Comparison of ENCODE assay signal across 11 mouse cellular contexts in genomic region chr2:32990167-32990832, GRCm38 (mm10). TPM values are rescaled to one million over a fixed set of nuclear protein-coding genes. Genes with fewer than 3 reads are reported as not detected.
DNase-seq lines count a peak whose midpoint lies in the region; ATAC-seq and TF ChIP-seq lines count a peak whose summit lies in the region.
"Had no signal": no experiment of that assay in that cellular context is flagged by ENCODE, and none has a peak within 500 bp of the region (broad histone marks: within the 10 kb centered on the region; RNA-seq: fewer than 3 reads in every experiment).

No protein-coding gene starts in this region.

- 55% methylated on average over 13 of the region's 13 CpGs for WGBS in heart, postnatal 0 days
- WGBS in thymus, adult 2 months = 80% methylated on average over 13 of the region's 13 CpGs
- 52% methylated on average over 13 of the region's 13 CpGs for WGBS in heart, embryonic 10.5 days

- no peaks in the 10 kb centered on the region for H3K36me3 ChIP-seq in heart, postnatal 0 days (replicated peaks; ENCODE audit: control insufficient read depth, insufficient read depth, low read length)
- H3K36me3 ChIP-seq in thymus, adult 2 months (ENCODE audit: control insufficient read depth, insufficient read depth, low read length) = no peaks in the 10 kb centered on the region
- H3K36me3 ChIP-seq in heart, embryonic 10.5 days = no peaks in the 10 kb centered on the region
- H3K36me3 ChIP-seq: embryonic facial prominence, embryonic 12.5 days had no signal

- no peaks in the 10 kb centered on the region for H3K4me1 ChIP-seq in heart, postnatal 0 days (ENCODE audit: control insufficient read depth, insufficient read depth)
- H3K4me1 ChIP-seq in thymus, adult 2 months (replicated peaks; ENCODE audit: control insufficient read depth, insufficient read depth, low read length) = no peaks in the 10 kb centered on the region
- H3K4me1 ChIP-seq in heart, embryonic 10.5 days = 0 out of 2 replicates have a peak, but pooled peaks cover 3% of the 10 kb centered on the region
- H3K4me1 ChIP-seq: embryonic facial prominence, embryonic 12.5 days; hindbrain, embryonic 15.5 days had no signal

- TF ChIP-seq POLR2A in thymus, adult 2 months (IDR thresholded peaks at IDR 0.05; ENCODE audit: control insufficient read depth, extremely low read depth, insufficient read depth, low read length, poor library complexity) = no peak

- no peak overlapping the region for H3K9ac ChIP-seq in heart, postnatal 0 days (replicated peaks; ENCODE audit: low read depth, low read length)
- H3K9ac ChIP-seq: embryonic facial prominence, embryonic 12.5 days; hindbrain, embryonic 15.5 days had no signal

- H3K4me3 ChIP-seq in heart, postnatal 0 days (ENCODE audit: low read depth, low read length) = no peak overlapping the region
- H3K4me3 ChIP-seq in thymus, adult 2 months (ENCODE audit: control insufficient read depth, insufficient read depth, low read length) = no peak overlapping the region
- no peak overlapping the region for H3K4me3 ChIP-seq in heart, embryonic 10.5 days
- H3K4me3 ChIP-seq: embryonic facial prominence, embryonic 12.5 days; hindbrain, embryonic 15.5 days had no signal

- intact Hi-C loops in gastrocnemius, postnatal 36 days (cut with DNase I) = no loop called here

- H3K4me2 ChIP-seq in heart, postnatal 0 days (ENCODE audit: low read depth, low read length) = no peak overlapping the region
- H3K4me2 ChIP-seq: embryonic facial prominence, embryonic 12.5 days; hindbrain, embryonic 15.5 days had no signal

- no peak for ATAC-seq in heart, postnatal 0 days (ENCODE audit: insufficient read depth, low read depth)
- ATAC-seq: activated CD4-positive, CD25-positive, alpha-beta regulatory T cell, adult 4 months had no signal

- peak; percentile 57 for TF ChIP-seq CTCF in heart, postnatal 0 days (IDR thresholded peaks at IDR 0.05; ENCODE audit: low read depth)
- no peak for TF ChIP-seq CTCF in thymus, adult 2 months (IDR thresholded peaks at IDR 0.05; ENCODE audit: borderline replicate concordance, control insufficient read depth, extremely low read depth, insufficient read depth, low read length, poor library complexity)

- no peak overlapping the region for H3K27ac ChIP-seq in heart, postnatal 0 days (ENCODE audit: low read depth)
- no peak overlapping the region for H3K27ac ChIP-seq in thymus, adult 2 months (ENCODE audit: control insufficient read depth, insufficient read depth, low read length)
- no peak overlapping the region for H3K27ac ChIP-seq in heart, embryonic 10.5 days
- H3K27ac ChIP-seq: embryonic facial prominence, embryonic 12.5 days; hindbrain, embryonic 15.5 days had no signal

- no peak for DNase-seq in heart, postnatal 0 days (ENCODE audit: low spot score)
- no peak for DNase-seq in heart, adult 11 months
- DNase-seq in thymus, postnatal 14 days = peak; percentile 46
- no peak for DNase-seq in thymus, adult 2 months
- DNase-seq in adipocyte (ENCODE audit: low spot score) = peak; percentile 42
- no peak for DNase-seq in ovary, postnatal 14 days (ENCODE audit: low spot score)
- DNase-seq in heart, embryonic 10.5 days (ENCODE audit: low spot score) = no peak
- no peak for DNase-seq in gastrocnemius, postnatal 36 days

- no peaks in the 10 kb centered on the region for H3K9me3 ChIP-seq in heart, postnatal 0 days (replicated peaks; ENCODE audit: control insufficient read depth, low read length)
- H3K9me3 ChIP-seq in heart, embryonic 10.5 days = no peaks in the 10 kb centered on the region
- H3K9me3 ChIP-seq: embryonic facial prominence, embryonic 12.5 days; hindbrain, embryonic 15.5 days had no signal

- no peak for TF ChIP-seq EP300 in heart, postnatal 0 days (IDR thresholded peaks at IDR 0.05; ENCODE audit: low read depth)

- no peaks in the 10 kb centered on the region for H3K27me3 ChIP-seq in heart, postnatal 0 days (ENCODE audit: control insufficient read depth, insufficient read depth, low read length)
- H3K27me3 ChIP-seq in thymus, adult 2 months (ENCODE audit: control insufficient read depth, insufficient read depth, low read length) = no peaks in the 10 kb centered on the region
- H3K27me3 ChIP-seq in heart, embryonic 10.5 days (ENCODE audit: insufficient read depth, poor library complexity, severe bottlenecking) = no peaks in the 10 kb centered on the region
- H3K27me3 ChIP-seq: embryonic facial prominence, embryonic 12.5 days; hindbrain, embryonic 15.5 days had no signal

RNA-seq across cellular contexts. Expression of gene Slc2a8, which starts 8.4 kb away (rescaled TPM):
- 42.1 and 46.2 TPM in 2 replicates for total RNA-seq in heart, postnatal 0 days (2014; rRNA removed; ENCODE audit: low replicate concordance)
- polyA plus RNA-seq in heart, postnatal 0 days (2015; fragmentation: Nextera tagmentation; extraction: Ambion mirVana) = 24.7 and 27.9 TPM in 2 replicates
- polyA plus RNA-seq in thymus, adult 2 months (2012; rRNA removed) = 29.8 and 32.6 TPM in 2 replicates
- polyA plus RNA-seq in heart, embryonic 10.5 days (2016; fragmentation: Nextera tagmentation; extraction: Ambion mirVana) = 20.8 and 23.4 TPM in 2 replicates
- 1 to 10 TPM; 9.1 to 10.0 TPM for total RNA-seq in gastrocnemius, postnatal 36 days (2021)

RNA-seq across cellular contexts. Expression of gene Lrsam1, which starts 28.9 kb away (rescaled TPM):
- total RNA-seq in heart, postnatal 0 days (2014; rRNA removed; ENCODE audit: low replicate concordance) = 5.9 and 12.0 TPM in 2 replicates
- polyA plus RNA-seq in heart, postnatal 0 days (2015; fragmentation: Nextera tagmentation; extraction: Ambion mirVana) = 5.4 and 5.6 TPM in 2 replicates
- polyA plus RNA-seq in thymus, adult 2 months (2012; rRNA removed) = 13.7 and 15.3 TPM in 2 replicates
- 7.6 and 8.6 TPM in 2 replicates for polyA plus RNA-seq in heart, embryonic 10.5 days (2016; fragmentation: Nextera tagmentation; extraction: Ambion mirVana)
- 1 to 10 TPM; 9.1 to 9.4 TPM for total RNA-seq in gastrocnemius, postnatal 36 days (2021)

RNA-seq across cellular contexts. Expression of gene Rpl12, which starts 28.9 kb away (rescaled TPM):
- total RNA-seq in heart, postnatal 0 days (2014; rRNA removed; ENCODE audit: low replicate concordance) = 242 and 255 TPM in 2 replicates
- 76.9 and 80.1 TPM in 2 replicates for polyA plus RNA-seq in heart, postnatal 0 days (2015; fragmentation: Nextera tagmentation; extraction: Ambion mirVana)
- polyA plus RNA-seq in thymus, adult 2 months (2012; rRNA removed) = 495 and 552 TPM in 2 replicates
- polyA plus RNA-seq in heart, embryonic 10.5 days (2016; fragmentation: Nextera tagmentation; extraction: Ambion mirVana) = 121 and 170 TPM in 2 replicates
- 10 to 100 TPM; 45.3 to 75.3 TPM for total RNA-seq in gastrocnemius, postnatal 36 days (2021)

Comparison
In these comparisons a context has a peak if more than half of its experiments do, and no peak if none do; other contexts are left out.
1. DNase-seq: peak in thymus, postnatal 14 days (single experiment) and adipocyte (single experiment); none in heart, postnatal 0 days (single experiment), heart, adult 11 months (single experiment), thymus, adult 2 months (single experiment), ovary, postnatal 14 days (single experiment), heart, embryonic 10.5 days (single experiment) and gastrocnemius, postnatal 36 days (0 of 2).